28 mouse cellular contexts compared by ENCODE assay signal in the genomic region with DNA sequence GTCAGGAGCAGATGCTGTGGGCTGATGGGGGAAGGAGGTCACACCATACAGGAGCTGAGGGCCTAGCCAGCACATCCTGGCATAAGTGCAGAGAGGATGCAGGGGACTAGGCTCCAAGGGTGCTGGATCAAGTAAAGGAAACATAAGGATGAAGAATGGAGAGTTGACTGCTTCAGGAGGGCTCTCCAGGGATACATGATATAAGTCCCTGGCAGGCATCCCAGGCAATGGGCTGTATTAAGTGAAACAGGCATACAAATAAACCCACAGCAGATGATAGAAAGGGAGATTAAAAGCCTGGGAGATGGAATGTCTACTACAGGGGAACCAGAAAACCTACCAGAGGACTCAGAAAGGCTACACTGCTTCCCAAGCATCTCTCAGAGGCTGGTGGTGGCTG. TPM values are rescaled to one million over a fixed set of nuclear protein-coding genes. Genes with fewer than 3 reads are reported as not detected.
DNase-seq lines count a peak whose midpoint lies in the region; ATAC-seq and TF ChIP-seq lines count a peak whose summit lies in the region.
"Had no signal": no experiment of that assay in that cellular context is flagged by ENCODE, and none has a peak within 500 bp of the region (broad histone marks: within the 10 kb centered on the region; RNA-seq: fewer than 3 reads in every experiment).

No protein-coding gene starts in this region.

- no peak for TF ChIP-seq CTCF in brain, embryonic 14.5 days (IDR thresholded peaks at IDR 0.05; ENCODE audit: borderline replicate concordance, extremely low read depth, insufficient read depth, insufficient read length)

- H3K9ac ChIP-seq in neural tube, embryonic 15.5 days (replicated peaks), result no peak overlapping the region
- H3K9ac ChIP-seq: embryonic facial prominence, embryonic 12.5 days; hindbrain, embryonic 15.5 days; lung, embryonic 15.5 days; stomach, embryonic 15.5 days had no signal

- H3K4me3 ChIP-seq in neural tube, embryonic 15.5 days (replicated peaks), result no peak overlapping the region
- H3K4me3 ChIP-seq: embryonic facial prominence, embryonic 12.5 days; erythroblast, embryonic 14.5 days; hindbrain, embryonic 15.5 days; layer of hippocampus, adult 2 months; lung, embryonic 15.5 days; midbrain, embryonic 10.5 days; stomach, embryonic 15.5 days had no signal

- no peaks in the 10 kb centered on the region for H3K27me3 ChIP-seq in neural tube, embryonic 15.5 days (replicated peaks)
- H3K27me3 ChIP-seq: embryonic facial prominence, embryonic 12.5 days; hindbrain, embryonic 15.5 days; lung, embryonic 15.5 days; stomach, embryonic 15.5 days had no signal

- intact Hi-C loops in heart, postnatal 36 days (cut with DNase I), result no loop called here

- DNase-seq in heart, adult 11 months, result peak; percentile 72
- DNase-seq in heart, postnatal 36 days, result no peak
- peak; percentile 44 to 45 for DNase-seq in kidney, postnatal 4 days
- DNase-seq in kidney, adult 9 months, result no peak
- peak; percentile 68 for DNase-seq in MN1 (ENCODE audit: low spot score)
- peak; percentile 37 for DNase-seq in brain, embryonic 14.5 days (ENCODE audit: low read depth)
- DNase-seq: adrenal gland, adult 2 months; adrenal gland, postnatal 36 days; cerebellum, adult 2 months; cerebellum, postnatal 36 days; gastrocnemius, postnatal 14 days; kidney, adult 18-20 months; kidney, postnatal 25 days; retina, postnatal 1 day; right cerebral cortex, postnatal 14 days; thymus, postnatal 14 days had no signal

- no peak for TF ChIP-seq POLR2A in brain, embryonic 14.5 days (IDR thresholded peaks at IDR 0.05; ENCODE audit: borderline replicate concordance, extremely low read depth, insufficient read depth, insufficient read length, poor library complexity, severe bottlenecking)

- no peak for ATAC-seq in neural tube, embryonic 15.5 days (ENCODE audit: low FRiP score)
- ATAC-seq: activated CD4-positive, CD25-positive, alpha-beta regulatory T cell, adult 4 months; CD4-positive, CD25-positive, alpha-beta regulatory T cell, adult 4 months had no signal

- H3K27ac ChIP-seq in neural tube, embryonic 15.5 days (replicated peaks), result no peak overlapping the region
- H3K27ac ChIP-seq: embryonic facial prominence, embryonic 12.5 days; hindbrain, embryonic 15.5 days; layer of hippocampus, adult 2 months; lung, embryonic 15.5 days; midbrain, embryonic 10.5 days; stomach, embryonic 15.5 days had no signal

- H3K9me3 ChIP-seq in neural tube, embryonic 15.5 days (replicated peaks), result no peaks in the 10 kb centered on the region
- H3K9me3 ChIP-seq: embryonic facial prominence, embryonic 12.5 days; hindbrain, embryonic 15.5 days; lung, embryonic 15.5 days; midbrain, embryonic 10.5 days; stomach, embryonic 15.5 days had no signal

- H3K4me2 ChIP-seq in neural tube, embryonic 15.5 days, result no peak overlapping the region
- H3K4me2 ChIP-seq: embryonic facial prominence, embryonic 12.5 days; heart, embryonic 11.5 days; hindbrain, embryonic 15.5 days; liver, embryonic 11.5 days; lung, embryonic 15.5 days; stomach, embryonic 15.5 days had no signal

- H3K36me3 ChIP-seq in neural tube, embryonic 15.5 days, result no peaks in the 10 kb centered on the region
- H3K36me3 ChIP-seq: embryonic facial prominence, embryonic 12.5 days; hindbrain, embryonic 15.5 days; lung, embryonic 15.5 days; midbrain, embryonic 10.5 days; stomach, embryonic 15.5 days had no signal

- peaks cover 18% of the 10 kb centered on the region for H3K4me1 ChIP-seq in neural tube, embryonic 15.5 days
- H3K4me1 ChIP-seq: hindbrain, embryonic 15.5 days; lung, embryonic 15.5 days had no signal

RNA-seq across cellular contexts. Expression of a gene that starts 50.6 kb away (rescaled TPM):
- 10 to 100 TPM; 11.6 to 12.6 TPM for total RNA-seq in heart, postnatal 36 days (2021)
- polyA plus RNA-seq in brain, embryonic 14.5 days (2012; rRNA removed), result 33.5 and 35.4 TPM in 2 replicates
- polyA plus RNA-seq in neural tube, embryonic 15.5 days (2015; fragmentation: Nextera tagmentation; extraction: Ambion mirVana), result 16.2 and 16.8 TPM in 2 replicates

Comparison
In these comparisons a context has a peak if more than half of its experiments do, and no peak if none do; other contexts are left out.
1. DNase-seq: peak in heart, adult 11 months (single experiment), kidney, postnatal 4 days (2 of 2), MN1 (single experiment) and brain, embryonic 14.5 days (single experiment); none in heart, postnatal 36 days (0 of 2) and kidney, adult 9 months (single experiment).